Mouse (Mus musculus) heart, postnatal 10 days (tissue): ENCODE results near the gene Olfr1487. TPM values are rescaled to one million over a fixed set of nuclear protein-coding genes. Genes with fewer than 3 reads are reported as not detected.
"Not testable (repeated sequence)": the region's sequence is repeated elsewhere in the genome, so short reads cannot be mapped to it uniquely, and the experiment has no call there.

ENCODE experiments used
- DNase-seq, 2 experiments: peaks; one replicate each; pipeline ENCODE4 v3.0.0; 2021
- intact Hi-C: fragments of 180-260 bp; cut with DNase I; formaldehyde crosslinking; loops from one replicate; pipeline ENCODE4 v1.15.1; 2025
- microRNA-seq, 2 experiments: library from miRNA; unstranded; fragments of <30 nt; microRNA quantifications; one replicate each; pipeline ENCODE4 v1.2.0; 2022
- total RNA-seq, 2 experiments: library from RNA; stranded (reverse); gene quantifications; 2 replicates each; pipeline ENCODE4 v1.2.3; 2021

Olfr1487 gene
- not detected for total RNA-seq

GRCm38 (mm10) chr19:13617075-13617474, at the start of gene Olfr1487:
Olfr1487 (plus strand) TSS chr19:13617375.
- DNase-seq, intact Hi-C loops: not testable (repeated sequence)

- intact Hi-C loops, result no loop called here
- DNase-seq, result no peak
Observed at GRCm38 (mm10) chr19:13583211-13583610, 34.0 kb upstream of the Olfr1487 start, which contains the start of gene Olfr1484. Olfr1484 (plus strand) TSS chr19:13583511.

- no peak for DNase-seq
- intact Hi-C loops, result no loop called here
Observed at GRCm38 (mm10) chr19:13631321-13631720, 14.1 kb downstream of the Olfr1487 start, which contains the start of gene Olfr1489. Olfr1489 (plus strand) TSS chr19:13631621.

GRCm38 (mm10) chr19:13650791-13651190, 33.6 kb downstream of the Olfr1487 start, which contains the start of gene Olfr1490:
Olfr1490 (plus strand) TSS chr19:13651091.
- no peak for DNase-seq
- intact Hi-C loops, result no loop called here

Small RNA genes within 50 kb of the gene (microRNA-seq; reads per million reads assigned to microRNA genes)
- gene Gm22323 (0 reads per million in 2 experiments), gene Gm23931 (0 reads per million in 2 experiments)

Other genes with a start within 250 kb of the Olfr1487 start
- not detected for gene Olfr1469, start 209.5 kb upstream of the Olfr1487 start, total RNA-seq
- gene Olfr1471, start 174.0 kb upstream of the Olfr1487 start, total RNA-seq, result not detected
- not detected for gene Olfr1472, start 161.3 kb upstream of the Olfr1487 start, total RNA-seq
- not detected for gene Olfr1474, start 147.8 kb upstream of the Olfr1487 start, total RNA-seq
- not detected for gene Olfr1475, start 137.2 kb upstream of the Olfr1487 start, total RNA-seq
- not detected for gene Olfr1477, start 116.8 kb upstream of the Olfr1487 start, total RNA-seq
- gene Olfr1480, start 89.5 kb upstream of the Olfr1487 start, total RNA-seq, result not detected
- not detected for gene Olfr1484, start 33.9 kb upstream of the Olfr1487 start, total RNA-seq
- not detected for gene Olfr1489, start 14.2 kb downstream of the Olfr1487 start, total RNA-seq
- not detected for gene Olfr1490, start 33.7 kb downstream of the Olfr1487 start, total RNA-seq
- gene Olfr1491, start 79.9 kb downstream of the Olfr1487 start, total RNA-seq, result not detected
- not detected for gene Olfr1493-ps1, start 105.9 kb downstream of the Olfr1487 start, total RNA-seq
- not detected for gene Olfr1494, start 122.4 kb downstream of the Olfr1487 start, total RNA-seq
- gene Olfr1495, start 147.2 kb downstream of the Olfr1487 start, total RNA-seq, result not detected
- gene Olfr1496, start 160.5 kb downstream of the Olfr1487 start, total RNA-seq, result not detected
- gene Olfr1497, start 180.8 kb downstream of the Olfr1487 start, total RNA-seq, result not detected
- not detected for gene Olfr1499, start 202.1 kb downstream of the Olfr1487 start, total RNA-seq
- not detected for gene Olfr1500, start 213.1 kb downstream of the Olfr1487 start, total RNA-seq
- gene Olfr1501, start 233.3 kb downstream of the Olfr1487 start, total RNA-seq, result not detected
- gene Olfr1502, start 244.4 kb downstream of the Olfr1487 start, total RNA-seq, result not detected